Mouse (Mus musculus): Measurements from ENCODE around the gene Fbrsl1. TPM values are rescaled to one million over a fixed set of nuclear protein-coding genes. Genes with fewer than 3 reads are reported as not detected.

Fbrsl1 gene
- polyA plus RNA-seq, 1 experiment from 2014 or later: 41.7 TPM

- Histone ChIP-seq H3K27me3 (replicated peaks) (peaks cover 30% of the 10 kb centered on the region), H3K27ac (no peak within 1 kb of the TSS), H3K36me3 (no peaks in the 10 kb centered on the region), H3K4me3 (no peak within 1 kb of the TSS), H3K4me2 (replicated peaks) (no peak within 1 kb of the TSS), H3K4me1 (peaks cover 10% of the 10 kb centered on the region), H3K9ac (no peak within 1 kb of the TSS), H3K9me3 (no peaks in the 10 kb centered on the region)
- no peak for ATAC-seq (ENCODE audit: low FRiP score, low read depth)
- WGBS: 75% methylated on average over 4 of the region's 4 CpGs
Observed at GRCm38 (mm10) chr5:110344524-110344923, 103.8 kb downstream of the Fbrsl1 start, which contains the start of gene Lrcol1. Lrcol1 (plus strand) TSS chr5:110344730.

- H3K4me3 ChIP-seq: peak within 1 kb of the TSS; percentile 44
- H3K9me3 ChIP-seq: no peaks in the 10 kb centered on the region
- peaks cover 10% of the 10 kb centered on the region for H3K4me1 ChIP-seq
- peaks cover 30% of the 10 kb centered on the region for H3K27me3 ChIP-seq (replicated peaks)
- peak within 1 kb of the TSS; percentile 50 for H3K9ac ChIP-seq
- H3K4me2 ChIP-seq (replicated peaks): peak within 1 kb of the TSS; percentile 93
- peak; percentile 63 for ATAC-seq (ENCODE audit: low FRiP score, low read depth)
- H3K36me3 ChIP-seq: peaks cover 4% of the 10 kb centered on the region; the same call in 1 of the 2 replicates
- no peak within 1 kb of the TSS for H3K27ac ChIP-seq
- 2% methylated on average over 43 of the region's 43 CpGs for WGBS
Observed at GRCm38 (mm10) chr5:110342648-110343284, 105.5 kb downstream of the Fbrsl1 start, which contains the start of gene P2rx2. P2rx2 (minus strand) TSS chr5:110343212.

GRCm38 (mm10) chr5:110338792-110339191 lies 109.5 kb downstream of the Fbrsl1 start:
- H3K36me3 ChIP-seq: peaks cover 31% of the 10 kb centered on the region
- H3K4me3 ChIP-seq: no peak overlapping the region
- H3K9ac ChIP-seq: no peak overlapping the region
- H3K27ac ChIP-seq: no peak overlapping the region
- H3K4me1 ChIP-seq: peaks cover 10% of the 10 kb centered on the region
- no peaks in the 10 kb centered on the region for H3K9me3 ChIP-seq
- H3K4me2 ChIP-seq (replicated peaks): no peak overlapping the region
- WGBS: 92% methylated on average over 2 of the region's 2 CpGs
- ATAC-seq (ENCODE audit: low FRiP score, low read depth): no peak
- H3K27me3 ChIP-seq (replicated peaks): peaks cover 23% of the 10 kb centered on the region

GRCm38 (mm10) chr5:110330508-110330907 lies 117.8 kb downstream of the Fbrsl1 start:
- no peak overlapping the region for H3K4me3 ChIP-seq
- no peak for ATAC-seq (ENCODE audit: low FRiP score, low read depth)
- H3K4me2 ChIP-seq (replicated peaks): no peak overlapping the region
- no peaks in the 10 kb centered on the region for H3K27me3 ChIP-seq (replicated peaks)
- 88% methylated on average over 3 of the region's 3 CpGs for WGBS
- H3K36me3 ChIP-seq: peaks cover 63% of the 10 kb centered on the region
- H3K9me3 ChIP-seq: no peaks in the 10 kb centered on the region
- no peaks in the 10 kb centered on the region for H3K4me1 ChIP-seq
- H3K27ac ChIP-seq: no peak overlapping the region
- no peak overlapping the region for H3K9ac ChIP-seq

- Histone ChIP-seq H3K27me3 (replicated peaks) (no peaks in the 10 kb centered on the region), H3K27ac (no peak overlapping the region), H3K4me2 (replicated peaks) (no peak overlapping the region), H3K36me3 (peaks cover 33% of the 10 kb centered on the region), H3K4me1 (no peaks in the 10 kb centered on the region), H3K4me3 (no peak overlapping the region), H3K9ac (no peak overlapping the region), H3K9me3 (no peaks in the 10 kb centered on the region)
- ATAC-seq (ENCODE audit: low FRiP score, low read depth): no peak
- 90% methylated on average over 3 of the region's 3 CpGs for WGBS
Observed at GRCm38 (mm10) chr5:110313127-110313526, 135.2 kb downstream of the Fbrsl1 start.

Other genes with a start within 250 kb of the Fbrsl1 start
- gene Ankle2, start 217.5 kb downstream of the Fbrsl1 start, polyA plus RNA-seq (2016; fragmentation: Nextera tagmentation; extraction: Ambion mirVana): 33.5 and 34.1 TPM in 2 replicates
- gene Pgam5, start 178.6 kb downstream of the Fbrsl1 start, polyA plus RNA-seq (2016; fragmentation: Nextera tagmentation; extraction: Ambion mirVana): 84.7 and 93.8 TPM in 2 replicates
- gene Pxmp2, start 162.3 kb downstream of the Fbrsl1 start, polyA plus RNA-seq (2016; fragmentation: Nextera tagmentation; extraction: Ambion mirVana): 10.1 and 10.3 TPM in 2 replicates
- 18.7 and 20.4 TPM in 2 replicates for gene Pole, start 162.2 kb downstream of the Fbrsl1 start, polyA plus RNA-seq (2016; fragmentation: Nextera tagmentation; extraction: Ambion mirVana)
- gene P2rx2, start 105.3 kb downstream of the Fbrsl1 start, polyA plus RNA-seq (2016; fragmentation: Nextera tagmentation; extraction: Ambion mirVana): 2.1 and 2.4 TPM in 2 replicates
- gene Lrcol1, start 103.8 kb downstream of the Fbrsl1 start, polyA plus RNA-seq (2016; fragmentation: Nextera tagmentation; extraction: Ambion mirVana): not detected in 2 replicates
- gene Galnt9, start 95.9 kb upstream of the Fbrsl1 start, polyA plus RNA-seq (2016; fragmentation: Nextera tagmentation; extraction: Ambion mirVana): 10.6 and 15.0 TPM in 2 replicates
- gene Noc4l, start 204.9 kb upstream of the Fbrsl1 start, polyA plus RNA-seq (2016; fragmentation: Nextera tagmentation; extraction: Ambion mirVana): 49.2 and 50.4 TPM in 2 replicates
- 32.1 and 33.9 TPM in 2 replicates for gene Ddx51, start 204.9 kb upstream of the Fbrsl1 start, polyA plus RNA-seq (2016; fragmentation: Nextera tagmentation; extraction: Ambion mirVana)